9 mouse cellular contexts compared by ENCODE assay signal in genomic region chr4:136802446-136802845, GRCm38 (mm10). TPM values are rescaled to one million over a fixed set of nuclear protein-coding genes. Genes with fewer than 3 reads are reported as not detected.
DNase-seq lines count a peak whose midpoint lies in the region; ATAC-seq and TF ChIP-seq lines count a peak whose summit lies in the region.
"Had no signal": no experiment of that assay in that cellular context is flagged by ENCODE, and none has a peak within 500 bp of the region (broad histone marks: within the 10 kb centered on the region; RNA-seq: fewer than 3 reads in every experiment).

No protein-coding gene starts in this region.

- no peaks in the 10 kb centered on the region; a peak in 1 of 4 replicates for H3K27me3 ChIP-seq in MEL (ENCODE audit: control insufficient read depth in 1 of 2, insufficient read depth in 2 of 2, low read length in 2 of 2)
- no peaks in the 10 kb centered on the region for H3K27me3 ChIP-seq in intestine, embryonic 16.5 days (replicated peaks; ENCODE audit: control insufficient read depth, insufficient read depth, low read length)
- no peaks in the 10 kb centered on the region for H3K27me3 ChIP-seq in myocyte (ENCODE audit: control insufficient read depth, insufficient read depth, insufficient read length)

- no peak for TF ChIP-seq POLR2A in MEL (IDR thresholded peaks at IDR 0.05; ENCODE audit: control insufficient read depth in 1 of 2, insufficient read depth in 1 of 2, low read depth in 1 of 2, low read length in 2 of 2, poor library complexity in 1 of 2)
- TF ChIP-seq POLR2A in myocyte (IDR thresholded peaks at IDR 0.05; ENCODE audit: insufficient read length, low read depth) = no peak

- peak; percentile 82 for ATAC-seq in intestine, embryonic 16.5 days

- no peak overlapping the region for H3K9ac ChIP-seq in MEL (ENCODE audit: control insufficient read depth, low read depth, low read length, poor library complexity, severe bottlenecking)
- H3K9ac ChIP-seq in intestine, embryonic 16.5 days (ENCODE audit: low read depth, low read length) = peak overlapping the region; percentile 56

- peaks cover 0 to 5% of the 10 kb centered on the region in 2 experiments; a peak in 2 of 4 replicates for H3K4me1 ChIP-seq in MEL (ENCODE audit: control insufficient read depth in 1 of 2, insufficient read depth in 2 of 2, low read length in 2 of 2)
- H3K4me1 ChIP-seq in intestine, embryonic 16.5 days (ENCODE audit: control insufficient read depth, insufficient read depth, low read length) = peaks cover 57% of the 10 kb centered on the region

- no peaks in the 10 kb centered on the region for H3K9me3 ChIP-seq in MEL (replicated peaks; ENCODE audit: insufficient read depth, low read length)
- H3K9me3 ChIP-seq in intestine, embryonic 16.5 days (ENCODE audit: control insufficient read depth, low read length) = no peaks in the 10 kb centered on the region
- H3K9me3 ChIP-seq: G1E had no signal

- H3K4me2 ChIP-seq in intestine, embryonic 16.5 days (ENCODE audit: low read depth, low read length) = peak overlapping the region; percentile 37
- H3K4me2 ChIP-seq in myocyte (ENCODE audit: low read depth) = peak overlapping the region; percentile 77

- WGBS in intestine, embryonic 16.5 days = 32% methylated on average over 12 of the region's 12 CpGs

- H3ac ChIP-seq in myocyte (ENCODE audit: control insufficient read depth, insufficient read length) = no peak overlapping the region

- no peaks in the 10 kb centered on the region for H3K79me2 ChIP-seq in MEL (ENCODE audit: control insufficient read depth, insufficient read depth, low read length, poor library complexity)
- H3K79me2 ChIP-seq in myocyte (ENCODE audit: control insufficient read depth, insufficient read depth) = no peaks in the 10 kb centered on the region

- H3K4me3 ChIP-seq in MEL (ENCODE audit: control insufficient read depth in 1 of 2, insufficient read depth in 1 of 2, low read depth in 2 of 2, low read length in 2 of 2) = no peak overlapping the region
- no peak overlapping the region for H3K4me3 ChIP-seq in intestine, embryonic 16.5 days (ENCODE audit: low read length)
- H3K4me3 ChIP-seq in myocyte = no peak overlapping the region

- no peak overlapping the region for H3K27ac ChIP-seq in MEL (ENCODE audit: control insufficient read depth, low read depth, low read length)
- H3K27ac ChIP-seq in intestine, embryonic 16.5 days (ENCODE audit: low read length) = peak overlapping the region; percentile 80

- no peak for TF ChIP-seq RAD21 in MEL (IDR thresholded peaks at IDR 0.05; ENCODE audit: low read depth, low read length)

- H3K36me3 ChIP-seq in MEL (ENCODE audit: control insufficient read depth in 1 of 2, insufficient read depth in 2 of 2, low read length in 2 of 2) (no peaks in the 10 kb centered on the region), myocyte (ENCODE audit: control insufficient read depth, insufficient read depth) (no peaks in the 10 kb centered on the region)
- H3K36me3 ChIP-seq in intestine, embryonic 16.5 days (ENCODE audit: control insufficient read depth, insufficient read depth, low read length) = no peaks in the 10 kb centered on the region
- H3K36me3 ChIP-seq: G1E had no signal

- DNase-seq in gastrocnemius, postnatal 25 days = peak; percentile 39
- DNase-seq in gastrocnemius, postnatal 4 days (ENCODE audit: low spot score in 2 of 2) = no peak
- DNase-seq in MEL (ENCODE audit: low read depth, low spot score) = peak; percentile 60
- DNase-seq in cerebellum, adult 18-20 months = no peak
- DNase-seq in adrenal gland, postnatal 36 days = no peak
- no peak for DNase-seq in cerebellum, postnatal 10 days

- no peak for TF ChIP-seq EP300 in MEL (IDR thresholded peaks at IDR 0.05; ENCODE audit: low read depth in 1 of 2, low read length in 2 of 2)

- TF ChIP-seq CTCF in MEL (IDR thresholded peaks at IDR 0.05 in 2 of 3, conservative IDR thresholded peaks at IDR 0.05 in 1 of 3; ENCODE audit: control insufficient read depth in 1 of 3, insufficient read depth in 1 of 3, low read depth in 2 of 3, low read length in 3 of 3, poor library complexity in 1 of 3, severe bottlenecking in 1 of 3) = no peak

TF ChIP-seq in MEL, 35 proteins besides CTCF, POLR2A, EP300 and RAD21:
- TF ChIP-seq ZC3H11A (IDR thresholded peaks at IDR 0.05; ENCODE audit: low read depth, low read length) (no peak), ETS1 (IDR thresholded peaks at IDR 0.05; ENCODE audit: low read depth, low read length) (0 out of 2 replicates have a peak, but pooled peaks have one; percentile 10)

TF ChIP-seq in myocyte, 11 proteins besides CTCF, POLR2A, EP300 and RAD21:
- TF ChIP-seq E2F4 (IDR thresholded peaks at IDR 0.05; ENCODE audit: insufficient read depth) = no peak
- peak in 1 of 3 experiments; percentile 51 for TF ChIP-seq MYOD1 (IDR thresholded peaks at IDR 0.05; ENCODE audit: control insufficient read depth in 1 of 3, insufficient read length in 2 of 3, low read depth in 2 of 3)
- peak in 1 of 3 experiments; percentile 25 for TF ChIP-seq MYOG (IDR thresholded peaks at IDR 0.05; ENCODE audit: control insufficient read depth in 1 of 3, insufficient read depth in 1 of 3, insufficient read length in 2 of 3, low read depth in 2 of 3)

RNA-seq across cellular contexts. Expression of gene Ephb2, which starts 33.3 kb away (rescaled TPM):
- total RNA-seq in gastrocnemius, postnatal 25 days (2021) = 1 to 10 TPM in 1 of 2 experiments, under 1 TPM in 1; 1.00 to 1.2 TPM
- total RNA-seq in gastrocnemius, postnatal 4 days (2021) = 10 to 100 TPM; 12.3 to 13.5 TPM
- 1.5 and 1.9 TPM in 2 replicates for total RNA-seq in MEL (2012; rRNA removed)
- 1 to 10 TPM in 1 of 2 experiments, not detected in 1; 4.1 TPM for polyA plus RNA-seq in MEL (2012; ENCODE audit: insufficient read depth in 1 of 2, insufficient read length in 2 of 2, low read depth in 1 of 2, low replicate concordance in 2 of 2, missing spikeins in 1 of 2)
- 3.1 and 3.5 TPM in 2 replicates for polyA plus RNA-seq in intestine, embryonic 16.5 days (2015; fragmentation: Nextera tagmentation; extraction: Ambion mirVana)
- 21.7 TPM for polyA plus RNA-seq in myocyte (2012; fragmentation: generic; extraction: Trizol)
- total RNA-seq in adrenal gland, postnatal 36 days (2021) = 10 to 100 TPM; 18.7 to 19.8 TPM

Comparison
In these comparisons a context has a peak if more than half of its experiments do, and no peak if none do; other contexts are left out.
1. DNase-seq: peak in gastrocnemius, postnatal 25 days (single experiment) and MEL (single experiment); none in gastrocnemius, postnatal 4 days (0 of 2), cerebellum, adult 18-20 months (0 of 2), adrenal gland, postnatal 36 days (0 of 2) and cerebellum, postnatal 10 days (0 of 2).